In genomic region chr4:71968701-71969100, GRCm38 (mm10) we compare ENCODE assay signal across 11 mouse cellular contexts.
DNase-seq lines count a peak whose midpoint lies in the region; ATAC-seq and TF ChIP-seq lines count a peak whose summit lies in the region.
"Had no signal": no experiment of that assay in that cellular context is flagged by ENCODE, and none has a peak within 500 bp of the region (broad histone marks: within the 10 kb centered on the region; RNA-seq: fewer than 3 reads in every experiment).

No protein-coding gene starts in this region.

- 58% methylated on average over 1 of the region's 1 CpGs for WGBS in heart, embryonic 10.5 days
- 11% methylated on average over 1 of the region's 1 CpGs for WGBS in kidney, postnatal 0 days
- 80% methylated on average over 1 of the region's 1 CpGs for WGBS in forebrain, embryonic 12.5 days

- DNase-seq in heart, adult 11 months, result peak; percentile 83
- DNase-seq in heart, embryonic 10.5 days (ENCODE audit: low spot score), result no peak
- DNase-seq in 3134 (ENCODE audit: extremely low read depth, insufficient read length, low spot score), result peak; percentile 19
- peak; percentile 25 for DNase-seq in embryo, embryonic 11 days
- peak; percentile 38 for DNase-seq in kidney, postnatal 0 days (ENCODE audit: low spot score)
- DNase-seq in thymus, adult 18-20 months, result no peak
- DNase-seq in cerebellum, adult 9-10 months, result no peak
- DNase-seq: thymus, postnatal 25 days had no signal

- no peaks in the 10 kb centered on the region for H3K9me3 ChIP-seq in heart, embryonic 10.5 days
- H3K9me3 ChIP-seq in kidney, postnatal 0 days (replicated peaks; ENCODE audit: low read length), result no peaks in the 10 kb centered on the region
- H3K9me3 ChIP-seq in forebrain, embryonic 12.5 days, result no peaks in the 10 kb centered on the region

- no peak for TF ChIP-seq CTCF in kidney, postnatal 0 days (IDR thresholded peaks at IDR 0.05; ENCODE audit: low read depth)

- no peaks in the 10 kb centered on the region for H3K36me3 ChIP-seq in heart, embryonic 10.5 days
- no peaks in the 10 kb centered on the region for H3K36me3 ChIP-seq in kidney, postnatal 0 days (ENCODE audit: insufficient read depth, low read length)
- H3K36me3 ChIP-seq in forebrain, embryonic 12.5 days (replicated peaks), result no peaks in the 10 kb centered on the region

- H3K9ac ChIP-seq in kidney, postnatal 0 days (ENCODE audit: low read depth, low read length), result no peak overlapping the region
- H3K9ac ChIP-seq in forebrain, embryonic 12.5 days, result no peak overlapping the region

- no peak overlapping the region for H3K4me3 ChIP-seq in heart, embryonic 10.5 days
- no peak overlapping the region for H3K4me3 ChIP-seq in kidney, postnatal 0 days (replicated peaks; ENCODE audit: low read depth, low read length)
- H3K4me3 ChIP-seq in forebrain, embryonic 12.5 days (replicated peaks), result no peak overlapping the region
- H3K4me3 ChIP-seq: erythroblast, embryonic 14.5 days had no signal

- H3K4me1 ChIP-seq in heart, embryonic 10.5 days, result no peaks in the 10 kb centered on the region
- no peaks in the 10 kb centered on the region for H3K4me1 ChIP-seq in kidney, postnatal 0 days (replicated peaks; ENCODE audit: insufficient read depth, low read length)
- no peaks in the 10 kb centered on the region for H3K4me1 ChIP-seq in forebrain, embryonic 12.5 days

- H3K4me2 ChIP-seq in kidney, postnatal 0 days (ENCODE audit: low read length), result no peak overlapping the region
- H3K4me2 ChIP-seq in forebrain, embryonic 12.5 days, result no peak overlapping the region

- no peaks in the 10 kb centered on the region for H3K27me3 ChIP-seq in heart, embryonic 10.5 days (ENCODE audit: insufficient read depth, poor library complexity, severe bottlenecking)
- H3K27me3 ChIP-seq in kidney, postnatal 0 days (ENCODE audit: insufficient read depth, low read length), result no peaks in the 10 kb centered on the region
- H3K27me3 ChIP-seq in forebrain, embryonic 12.5 days, result no peaks in the 10 kb centered on the region

- no peak for ATAC-seq in kidney, postnatal 0 days (replicated peaks; ENCODE audit: low FRiP score, low read depth)
- ATAC-seq in forebrain, embryonic 12.5 days (ENCODE audit: low FRiP score), result no peak

- no peak overlapping the region for H3K27ac ChIP-seq in heart, embryonic 10.5 days
- H3K27ac ChIP-seq in kidney, postnatal 0 days, result no peak overlapping the region
- H3K27ac ChIP-seq in forebrain, embryonic 12.5 days, result no peak overlapping the region
- H3K27ac ChIP-seq: macrophage had no signal

Comparison
In these comparisons a context has a peak if more than half of its experiments do, and no peak if none do; other contexts are left out.
1. DNase-seq: peak in heart, adult 11 months (single experiment), 3134 (single experiment), embryo, embryonic 11 days (single experiment) and kidney, postnatal 0 days (single experiment); none in heart, embryonic 10.5 days (single experiment), thymus, adult 18-20 months (0 of 2) and cerebellum, adult 9-10 months (single experiment).